Mouse (Mus musculus) urinary bladder, postnatal 25 days (tissue): ENCODE measurements around the gene Clrn3.
"Not testable (repeated sequence)": the region's sequence is repeated elsewhere in the genome, so short reads cannot be mapped to it uniquely, and the experiment has no call there.

Experiments
- DNase-seq: peaks from one replicate; pipeline ENCODE4 v3.0.0; 2022; ENCODE audit warnings: low spot score

Gene Clrn3

DNA sequence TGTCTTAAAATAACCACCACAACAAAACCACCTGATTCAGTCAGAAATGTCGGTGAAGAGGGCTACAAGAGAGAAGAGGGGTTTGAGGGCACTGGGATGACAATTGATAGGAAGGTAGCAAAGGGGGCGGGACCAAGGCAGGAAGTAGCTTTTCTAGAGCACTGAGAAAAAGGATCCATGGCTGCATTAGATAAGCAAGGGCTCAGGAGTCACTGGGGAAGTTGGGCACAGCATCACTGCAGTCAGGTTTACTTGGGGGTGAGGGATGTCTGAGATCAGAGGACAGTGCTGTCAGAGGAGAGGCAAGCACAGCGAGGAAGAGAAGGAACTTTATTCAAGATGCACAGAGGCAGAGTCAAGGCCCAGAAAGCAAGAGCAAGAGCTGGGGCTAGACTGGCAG is 7.5 kb upstream of the Clrn3 start:
- no peak for DNase-seq

DNA sequence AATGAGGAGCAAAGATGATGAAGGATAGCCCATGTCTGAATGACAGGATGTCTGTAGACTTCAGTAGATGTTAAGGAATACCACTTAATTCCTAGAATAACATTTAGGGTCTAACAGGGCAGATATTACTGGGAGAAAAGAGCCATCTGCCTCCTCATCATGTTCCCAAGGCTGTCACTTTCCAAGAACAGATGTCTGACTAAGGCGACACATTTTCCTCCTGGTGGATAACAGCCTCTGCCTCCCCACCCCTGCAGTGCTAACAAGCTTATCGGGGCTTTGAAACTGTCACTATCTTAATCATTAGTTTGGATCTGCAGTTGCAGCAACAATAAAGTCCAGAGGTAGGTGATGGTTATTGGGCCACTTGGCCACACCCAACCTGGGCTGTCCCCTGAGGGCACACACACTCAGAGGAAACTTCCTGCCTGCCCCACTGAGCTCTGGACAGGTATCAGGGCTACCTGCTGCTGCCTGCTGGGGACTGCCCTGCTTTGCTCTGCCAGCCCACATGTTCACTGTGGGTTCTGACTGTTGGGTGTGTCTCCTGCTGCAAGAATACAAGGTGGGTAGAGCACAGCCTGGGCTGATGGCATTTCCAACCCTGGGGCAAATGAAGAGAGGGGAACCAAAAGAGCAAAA is 6.2 kb upstream of the Clrn3 start:
- no peak for DNase-seq

DNA sequence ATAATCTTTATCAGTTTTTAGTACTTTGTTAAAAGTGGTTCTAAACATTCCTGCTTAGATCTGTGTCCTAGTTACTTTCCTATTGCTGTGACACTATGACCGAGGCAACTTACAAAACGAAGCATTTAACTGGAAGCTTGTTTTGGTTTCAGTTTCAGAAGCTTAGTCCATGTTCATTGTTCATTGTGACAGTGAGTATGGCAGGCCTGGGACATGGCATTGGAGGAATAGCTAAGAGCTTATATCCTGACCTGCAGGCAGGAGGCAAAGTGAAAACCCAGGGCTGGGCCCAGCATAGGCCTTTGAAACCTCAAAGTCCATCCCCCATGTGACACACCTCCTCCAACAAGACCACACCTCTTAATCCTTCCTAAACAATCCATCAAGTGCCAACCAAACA is 614 bp upstream of the Clrn3 start:
- no peak for DNase-seq

- no peak for DNase-seq
These were observed 1.3 kb downstream of the Clrn3 start for GRCm38 (mm10) chr7:135527169-135527568.

GRCm38 (mm10) chr7:135526574-135527152 is 1.8 kb downstream of the Clrn3 start:
- DNase-seq = no peak

GRCm38 (mm10) chr7:135524424-135524967 is 4.0 kb downstream of the Clrn3 start:
- no peak for DNase-seq

GRCm38 (mm10) chr7:135523981-135524380 is 4.5 kb downstream of the Clrn3 start:
- no peak for DNase-seq

DNA sequence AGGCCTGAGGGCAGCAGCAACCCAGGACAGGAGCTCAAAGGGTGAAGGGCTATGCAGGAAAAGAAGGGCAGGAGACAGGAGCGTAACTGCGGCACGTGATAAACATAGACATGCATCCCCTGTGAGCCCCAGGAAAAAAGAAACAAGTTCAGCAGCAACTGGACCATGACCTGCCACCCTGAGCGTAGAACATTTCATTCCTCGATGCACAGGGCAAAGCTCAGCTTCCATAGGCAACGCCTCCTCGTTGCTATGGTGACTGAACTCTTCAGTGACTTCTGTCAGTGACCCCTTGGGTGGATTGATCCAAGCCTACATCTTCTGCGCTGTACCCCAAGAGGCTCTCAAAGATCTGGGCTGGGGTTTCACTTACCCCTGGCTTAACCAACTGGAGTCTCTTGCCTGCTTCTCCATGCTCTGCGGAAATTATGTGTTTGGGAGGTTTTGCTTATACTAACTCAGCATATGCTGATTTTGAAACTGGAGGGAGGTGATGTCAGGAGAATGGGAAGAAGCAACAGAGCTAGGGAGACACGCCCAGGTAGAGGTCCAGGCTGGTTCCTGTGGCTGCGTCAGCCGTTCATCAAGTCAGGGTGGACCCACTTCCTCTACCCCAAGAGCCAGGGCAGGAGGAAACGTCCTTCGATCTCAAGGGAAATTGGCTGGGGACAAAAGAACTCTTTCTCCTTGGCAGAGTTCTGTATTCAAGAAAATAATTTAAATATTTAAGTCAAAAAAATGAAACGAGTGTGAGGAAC is 6.5 kb downstream of the Clrn3 start:
- no peak for DNase-seq

DNA sequence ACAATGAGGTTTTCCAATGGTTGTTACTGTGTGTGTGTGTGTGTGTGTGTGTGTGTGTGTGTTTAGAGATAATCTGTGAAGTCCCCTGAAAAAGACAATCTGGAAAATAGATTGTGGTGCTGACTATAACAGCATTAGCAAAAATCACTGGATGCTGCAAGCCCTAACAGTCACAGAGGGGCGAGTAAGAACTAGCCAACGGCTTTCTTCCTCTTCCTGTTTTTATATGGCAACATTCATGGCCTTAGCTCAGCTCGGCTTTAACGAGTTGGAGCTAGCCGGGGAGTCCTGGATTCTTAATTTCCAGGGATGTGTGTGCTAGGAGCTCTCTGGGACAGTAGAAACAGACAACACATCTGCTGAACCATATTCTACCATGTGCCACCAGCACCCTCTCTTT is 8.2 kb downstream of the Clrn3 start:
- no peak for DNase-seq

DNA sequence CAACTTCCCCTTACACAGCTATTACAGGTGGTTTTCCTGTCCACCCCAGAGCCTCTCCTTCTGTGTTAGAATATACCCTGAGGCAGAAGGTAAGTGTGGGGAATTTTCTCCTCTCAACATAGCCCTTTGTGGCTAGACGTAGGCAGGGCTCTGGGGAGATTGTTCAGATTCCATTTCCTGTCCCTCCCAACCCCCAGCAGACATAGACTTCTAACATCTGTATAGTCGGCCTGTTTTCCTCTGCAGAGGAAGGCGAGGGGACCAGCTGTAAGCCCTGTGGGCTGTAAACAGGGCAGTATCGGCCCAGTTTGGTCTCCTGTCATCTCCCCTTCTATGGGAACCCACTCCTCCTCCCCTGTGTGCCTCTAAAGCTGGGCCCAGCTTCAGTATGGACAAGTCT is 11.3 kb downstream of the Clrn3 start:
- no peak for DNase-seq

- DNase-seq = no peak
These were observed 16.7 kb downstream of the Clrn3 start for GRCm38 (mm10) chr7:135511723-135512122.

DNA sequence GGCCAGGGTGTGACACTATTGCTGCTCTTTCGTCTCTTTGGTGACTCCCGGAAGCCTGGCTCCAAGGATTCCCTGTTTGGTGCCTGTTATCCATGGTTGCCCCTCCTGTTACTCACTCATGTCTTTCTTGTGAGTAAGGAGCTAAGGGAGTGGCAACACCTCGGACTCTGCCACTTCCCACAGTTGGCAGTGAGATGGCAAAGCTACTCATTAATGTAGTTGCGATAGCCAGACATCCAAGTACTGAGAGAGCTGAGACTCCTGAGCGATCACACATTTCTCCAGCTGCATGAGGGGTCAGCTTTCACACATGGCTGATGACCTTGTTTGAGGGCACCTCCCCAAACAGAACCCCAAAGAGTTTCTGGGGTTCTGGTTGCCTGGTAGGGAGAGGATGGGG is 18.0 kb downstream of the Clrn3 start:
- no peak for DNase-seq

DNA sequence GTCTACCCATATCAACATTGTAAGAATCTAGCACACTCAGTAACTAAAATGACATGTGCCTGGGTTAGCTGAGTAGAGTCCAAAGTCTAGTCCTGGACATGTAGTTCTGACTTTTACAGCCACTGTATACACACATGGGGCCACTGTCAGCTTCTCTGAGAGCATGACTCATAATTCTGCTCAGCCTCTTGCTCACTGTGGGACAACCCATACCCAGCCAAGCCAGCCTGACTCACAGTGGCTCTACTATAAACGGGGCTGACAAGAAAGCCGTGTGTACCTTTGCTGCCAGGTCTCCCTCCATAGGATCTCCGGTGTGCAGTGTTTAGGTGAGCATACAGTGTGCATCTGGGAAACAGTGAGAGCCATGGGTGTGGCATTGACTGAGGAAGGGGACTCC is 19.2 kb downstream of the Clrn3 start:
- DNase-seq = no peak

DNA sequence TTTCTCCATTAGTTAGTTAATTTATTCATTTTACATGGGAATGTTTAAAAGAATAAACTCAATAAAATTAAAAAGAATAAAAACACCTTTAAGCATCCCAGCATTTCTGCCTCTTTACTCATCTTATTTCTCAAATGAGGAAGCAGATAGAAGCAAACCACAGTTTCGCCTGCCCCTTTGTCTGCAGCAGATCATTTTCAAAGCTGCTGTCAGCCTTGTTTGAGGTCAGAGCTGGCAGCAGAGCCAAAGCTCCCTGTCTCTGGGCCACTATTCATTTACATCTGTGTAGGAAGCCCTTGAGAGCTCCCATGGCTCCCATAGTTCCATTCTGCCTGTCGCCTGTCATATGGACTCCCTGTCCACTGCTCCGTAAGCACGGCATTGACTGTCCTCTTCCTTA is 19.9 kb downstream of the Clrn3 start:
- no peak for DNase-seq

DNA sequence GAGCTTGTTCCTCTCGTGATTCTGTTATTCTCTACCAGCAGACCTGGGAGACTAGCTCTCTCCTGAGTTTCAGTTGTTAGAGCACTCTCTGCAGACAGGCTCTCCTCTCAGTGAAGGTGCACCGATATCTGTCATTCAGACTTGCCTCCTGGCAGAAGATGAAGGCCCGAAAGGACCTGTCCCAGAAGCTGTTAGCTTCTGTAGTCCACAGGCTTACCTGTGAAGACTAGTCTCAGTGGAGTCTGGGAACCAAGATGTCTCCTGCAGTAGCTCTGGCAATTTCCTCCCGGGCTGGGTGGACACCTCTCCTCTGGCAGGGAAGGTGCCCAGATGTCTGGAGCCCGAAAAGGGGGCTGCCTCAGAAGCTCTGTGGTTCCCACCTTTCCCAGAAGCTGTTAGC is 21.9 kb downstream of the Clrn3 start:
- not testable (repeated sequence) for DNase-seq

- no peak for DNase-seq
These were observed 29.1 kb downstream of the Clrn3 start for GRCm38 (mm10) chr7:135499403-135499802.

DNA sequence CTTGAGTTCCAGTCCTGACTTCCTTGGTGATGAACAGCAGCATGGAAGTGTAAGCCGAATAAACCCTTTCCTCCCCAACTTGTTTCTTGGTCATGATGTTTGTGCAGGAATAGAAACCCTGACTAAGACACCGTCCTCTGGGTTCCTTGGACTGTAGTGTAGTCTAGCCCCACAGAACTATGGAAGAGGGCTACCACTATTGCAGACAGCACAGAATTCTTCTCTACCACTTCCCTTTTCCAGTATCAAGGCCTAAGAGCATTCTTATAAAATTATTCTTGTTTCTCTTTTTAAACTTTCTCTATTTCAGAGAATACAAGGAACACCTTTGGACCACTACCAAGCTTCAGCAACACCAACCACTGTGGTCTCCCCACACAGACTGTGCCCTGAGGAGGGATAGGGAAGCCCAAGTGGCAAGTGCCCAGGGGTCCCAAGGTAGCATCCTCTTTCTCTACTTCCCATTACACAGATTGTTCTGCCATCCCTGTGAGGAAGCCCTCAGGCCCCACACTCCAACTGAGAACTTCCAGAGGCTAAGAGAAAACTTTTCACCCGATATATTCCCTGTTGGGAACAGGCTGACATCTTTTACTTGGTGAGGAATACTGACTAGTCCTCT is 29.8 kb downstream of the Clrn3 start:
- DNase-seq = no peak

GRCm38 (mm10) chr7:135495303-135495702 is 33.2 kb downstream of the Clrn3 start:
- no peak for DNase-seq

- no peak for DNase-seq
These were observed 38.0 kb downstream of the Clrn3 start for GRCm38 (mm10) chr7:135490500-135490886.

DNA sequence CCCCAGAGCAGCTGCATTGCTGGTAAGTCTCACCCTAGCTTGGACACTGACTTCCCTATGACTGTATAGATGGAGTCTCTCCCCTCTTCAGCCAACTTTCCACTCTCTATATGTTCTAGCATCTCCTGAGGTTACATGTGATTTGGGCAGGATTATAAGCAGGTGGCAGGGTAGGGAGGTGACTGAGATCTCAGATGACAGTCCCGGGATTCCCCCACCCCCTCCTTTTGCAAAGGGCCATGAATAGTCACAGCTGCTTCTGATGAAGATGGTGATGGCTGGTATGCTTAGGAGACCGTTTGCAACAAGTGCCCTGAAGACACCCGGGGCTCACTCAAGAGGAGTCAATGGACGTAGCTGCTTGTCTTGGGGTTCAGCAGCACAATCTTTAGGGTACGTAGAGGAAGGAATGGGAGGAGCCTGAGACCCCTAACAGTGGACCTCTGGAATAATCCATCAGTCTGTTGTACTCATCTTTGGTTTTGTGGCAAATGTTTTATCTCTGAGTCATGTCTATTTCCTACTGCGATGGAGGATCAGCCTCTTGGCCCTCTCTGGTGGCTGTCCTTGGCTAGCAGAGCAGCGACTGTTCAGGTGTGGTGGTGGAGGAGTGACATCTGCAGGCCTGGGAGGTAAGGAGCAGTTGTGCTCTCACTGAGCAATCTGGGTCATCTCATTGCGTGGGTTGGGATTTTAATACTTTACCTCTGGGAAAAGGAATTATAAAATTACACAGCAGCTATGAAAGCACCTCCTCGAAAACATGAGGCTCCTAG is 38.5 kb downstream of the Clrn3 start:
- no peak for DNase-seq

GRCm38 (mm10) chr7:135488214-135488810 is 40.1 kb downstream of the Clrn3 start:
- no peak for DNase-seq

DNA sequence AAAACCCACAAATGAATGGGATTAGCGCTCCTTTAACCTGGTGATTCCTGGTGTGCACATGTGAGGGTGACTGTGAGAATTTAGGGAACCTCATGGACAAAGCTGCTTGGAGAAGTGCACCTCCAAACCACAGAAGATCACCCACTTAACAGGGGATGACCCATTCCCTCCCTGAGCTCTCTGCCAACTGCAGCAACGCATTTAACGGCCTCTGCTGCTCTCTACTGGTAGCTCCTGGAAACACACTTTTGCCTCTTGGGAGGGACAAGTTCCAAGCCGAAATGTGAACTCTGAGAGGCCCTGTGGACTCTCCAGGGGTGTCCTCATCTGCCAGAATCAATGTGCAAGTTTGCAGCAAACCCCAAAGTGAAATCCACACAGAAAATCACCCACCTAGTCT is 41.0 kb downstream of the Clrn3 start:
- peak; percentile 58 for DNase-seq
